Mouse (Mus musculus): ENCODE measurements around the gene Jpt1.

GRCm38 (mm10) chr11:115515021-115515420 lies 834 bp upstream of the Jpt1 start:
- TF ChIP-seq CTCF (IDR thresholded peaks at IDR 0.05; ENCODE audit: control insufficient read depth, insufficient read depth, insufficient read length) (no peak), MAX (IDR thresholded peaks at IDR 0.05) (no peak)
